Mouse (Mus musculus): Measurements from ENCODE around the gene Phf3. TPM values are rescaled to one million over a fixed set of nuclear protein-coding genes. Genes with fewer than 3 reads are reported as not detected.
A peak's percentile ranks its signal among the peaks of the same experiment; 100 is the strongest.

Gene Phf3
- total RNA-seq, 2 experiments from 2014 or later, result 83.6 to 99.1 TPM

GRCm38 (mm10) chr1:30872836-30873540 is 733 bp downstream of the Phf3 start:
- TF ChIP-seq CTCF (conservative IDR thresholded peaks at IDR 0.05), result 0 out of 2 replicates have a peak, but pooled peaks have one; percentile 8
- Histone ChIP-seq H3K27ac (peak overlapping the region; percentile 99), H3K4me3 (peak overlapping the region; percentile 63)
- peak; percentile 18 to 20 for DNase-seq (ENCODE audit: low spot score in 2 of 2)

GRCm38 (mm10) chr1:30867786-30868185 is 5.9 kb downstream of the Phf3 start:
- TF ChIP-seq CTCF (conservative IDR thresholded peaks at IDR 0.05), result no peak

GRCm38 (mm10) chr1:30852518-30852917 is 21.2 kb downstream of the Phf3 start:
- Histone ChIP-seq H3K4me3 (no peak overlapping the region), H3K27ac (no peak overlapping the region)
- no peak for TF ChIP-seq CTCF (conservative IDR thresholded peaks at IDR 0.05)
- DNase-seq (ENCODE audit: low spot score in 2 of 2), result no peak

More at GRCm38 (mm10) chr1:30867786-30868185, 5.9 kb downstream of the Phf3 start:
- Histone ChIP-seq H3K4me3 (no peak overlapping the region), H3K27ac (no peak overlapping the region)
- DNase-seq (ENCODE audit: low spot score in 2 of 2), result no peak

- no peak overlapping the region for H3K4me3 ChIP-seq
- H3K27ac ChIP-seq, result no peak overlapping the region
- no peak for TF ChIP-seq CTCF (conservative IDR thresholded peaks at IDR 0.05)
- DNase-seq (ENCODE audit: low spot score in 2 of 2), result no peak
These were observed 21.8 kb downstream of the Phf3 start for GRCm38 (mm10) chr1:30851920-30852319.

GRCm38 (mm10) chr1:30850906-30851305 is 22.8 kb downstream of the Phf3 start:
- Histone ChIP-seq H3K4me3 (no peak overlapping the region), H3K27ac (no peak overlapping the region)
- TF ChIP-seq CTCF (conservative IDR thresholded peaks at IDR 0.05), result no peak
- DNase-seq (ENCODE audit: low spot score in 2 of 2), result no peak

GRCm38 (mm10) chr1:30849955-30850354 is 23.8 kb downstream of the Phf3 start:
- DNase-seq (ENCODE audit: low spot score in 2 of 2), result no peak
- no peak overlapping the region for H3K27ac ChIP-seq
- no peak overlapping the region for H3K4me3 ChIP-seq
- no peak for TF ChIP-seq CTCF (conservative IDR thresholded peaks at IDR 0.05)

- DNase-seq (ENCODE audit: low spot score in 2 of 2), result no peak
- H3K4me3 ChIP-seq, result no peak overlapping the region
- no peak overlapping the region for H3K27ac ChIP-seq
- TF ChIP-seq CTCF (conservative IDR thresholded peaks at IDR 0.05), result no peak
These were observed 26.0 kb downstream of the Phf3 start for GRCm38 (mm10) chr1:30847706-30848105.

GRCm38 (mm10) chr1:30839662-30840061 is 34.1 kb downstream of the Phf3 start:
- TF ChIP-seq CTCF (conservative IDR thresholded peaks at IDR 0.05), result no peak
- no peak overlapping the region for H3K4me3 ChIP-seq
- no peak overlapping the region for H3K27ac ChIP-seq
- DNase-seq (ENCODE audit: low spot score in 2 of 2), result no peak

GRCm38 (mm10) chr1:30835512-30835911 is 38.2 kb downstream of the Phf3 start:
- Histone ChIP-seq H3K27ac (no peak overlapping the region), H3K4me3 (no peak overlapping the region)
- DNase-seq (ENCODE audit: low spot score in 2 of 2), result no peak
- TF ChIP-seq CTCF (conservative IDR thresholded peaks at IDR 0.05), result no peak

GRCm38 (mm10) chr1:30832778-30833177 is 40.9 kb downstream of the Phf3 start:
- no peak overlapping the region for H3K27ac ChIP-seq
- DNase-seq (ENCODE audit: low spot score in 2 of 2), result no peak
- TF ChIP-seq CTCF (conservative IDR thresholded peaks at IDR 0.05), result no peak
- H3K4me3 ChIP-seq, result no peak overlapping the region

GRCm38 (mm10) chr1:30819414-30819813 is 54.3 kb downstream of the Phf3 start:
- no peak for DNase-seq (ENCODE audit: low spot score in 2 of 2)
- Histone ChIP-seq H3K27ac (no peak overlapping the region), H3K4me3 (no peak overlapping the region)
- no peak for TF ChIP-seq CTCF (conservative IDR thresholded peaks at IDR 0.05)

GRCm38 (mm10) chr1:30815609-30816008 is 58.1 kb downstream of the Phf3 start:
- H3K27ac ChIP-seq, result no peak overlapping the region
- DNase-seq (ENCODE audit: low spot score in 2 of 2), result no peak
- H3K4me3 ChIP-seq, result no peak overlapping the region
- no peak for TF ChIP-seq CTCF (conservative IDR thresholded peaks at IDR 0.05)

- no peak for TF ChIP-seq CTCF (conservative IDR thresholded peaks at IDR 0.05)
- DNase-seq (ENCODE audit: low spot score in 2 of 2), result no peak
- H3K27ac ChIP-seq, result no peak overlapping the region
- no peak overlapping the region for H3K4me3 ChIP-seq
These were observed 58.7 kb downstream of the Phf3 start for GRCm38 (mm10) chr1:30814987-30815386.

- TF ChIP-seq CTCF (conservative IDR thresholded peaks at IDR 0.05), result no peak
- no peak overlapping the region for H3K27ac ChIP-seq
- H3K4me3 ChIP-seq, result no peak overlapping the region
- no peak for DNase-seq (ENCODE audit: low spot score in 2 of 2)
These were observed 65.5 kb downstream of the Phf3 start for GRCm38 (mm10) chr1:30808101-30808699.

Measured in layer of hippocampus, adult 2 months (tissue).